Mouse (Mus musculus) heart, embryonic 14.5 days (tissue): Measurements from ENCODE around the gene Olfr676. TPM values are rescaled to one million over a fixed set of nuclear protein-coding genes. Genes with fewer than 3 reads are reported as not detected.

Experiments used
- polyA plus RNA-seq: library from polyadenylated mRNA; unstranded; fragments of >200 nt; fragmentation: Nextera tagmentation; extraction: Ambion mirVana; gene quantifications from 2 replicates; pipeline ENCODE4 v1.2.1, GENCODE M21; 2014

Gene Olfr676
- polyA plus RNA-seq, 1 experiment from 2014 or later: not detected

Other genes starting within 250 kb of the Olfr676 start
- gene Usp17lb, start 190.1 kb upstream of the Olfr676 start, polyA plus RNA-seq: not detected in 2 replicates
- gene Usp17la, start 175.7 kb upstream of the Olfr676 start, polyA plus RNA-seq: not detected in 2 replicates
- not detected in 2 replicates for gene Olfr665, start 154.7 kb upstream of the Olfr676 start, polyA plus RNA-seq
- not detected in 2 replicates for gene Olfr666, start 136.7 kb upstream of the Olfr676 start, polyA plus RNA-seq
- gene Olfr667, start 111.2 kb upstream of the Olfr676 start, polyA plus RNA-seq: not detected in 2 replicates
- gene Olfr668, start 104.6 kb upstream of the Olfr676 start, polyA plus RNA-seq: not detected in 2 replicates
- not detected in 2 replicates for gene Olfr669, start 98.5 kb upstream of the Olfr676 start, polyA plus RNA-seq
- gene Olfr670, start 70.1 kb upstream of the Olfr676 start, polyA plus RNA-seq: not detected in 2 replicates
- gene Olfr671, start 53.6 kb upstream of the Olfr676 start, polyA plus RNA-seq: not detected in 2 replicates
- gene Olfr672, start 30.7 kb upstream of the Olfr676 start, polyA plus RNA-seq: not detected in 2 replicates
- gene Olfr675, start 4.2 kb upstream of the Olfr676 start, polyA plus RNA-seq: not detected in 2 replicates
- gene Olfr677, start 18.7 kb downstream of the Olfr676 start, polyA plus RNA-seq: not detected in 2 replicates
- not detected in 2 replicates for gene Olfr678, start 31.8 kb downstream of the Olfr676 start, polyA plus RNA-seq
- not detected in 2 replicates for gene Olfr679, start 48.5 kb downstream of the Olfr676 start, polyA plus RNA-seq
- not detected in 2 replicates for gene Olfr680-ps1, start 60.1 kb downstream of the Olfr676 start, polyA plus RNA-seq
- gene Olfr681, start 84.1 kb downstream of the Olfr676 start, polyA plus RNA-seq: not detected in 2 replicates
- gene Olfr683, start 114.3 kb downstream of the Olfr676 start, polyA plus RNA-seq: not detected in 2 replicates
- gene Olfr684, start 131.0 kb downstream of the Olfr676 start, polyA plus RNA-seq: not detected in 2 replicates
- not detected in 2 replicates for gene Olfr685, start 153.3 kb downstream of the Olfr676 start, polyA plus RNA-seq
- gene Olfr686, start 174.8 kb downstream of the Olfr676 start, polyA plus RNA-seq: not detected in 2 replicates